13 mouse cellular contexts compared by ENCODE assay signal in genomic region chr5:77092531-77092930, GRCm38 (mm10). TPM values are rescaled to one million over a fixed set of nuclear protein-coding genes. Genes with fewer than 3 reads are reported as not detected.
DNase-seq lines count a peak whose midpoint lies in the region; ATAC-seq and TF ChIP-seq lines count a peak whose summit lies in the region.
"Had no signal": no experiment of that assay in that cellular context is flagged by ENCODE, and none has a peak within 500 bp of the region (broad histone marks: within the 10 kb centered on the region; RNA-seq: fewer than 3 reads in every experiment).

No protein-coding gene starts in this region.

- H3K9ac ChIP-seq in hindbrain, embryonic 13.5 days = no peak overlapping the region
- H3K9ac ChIP-seq in hindbrain, embryonic 11.5 days (ENCODE audit: low read depth, low read length) = no peak overlapping the region
- peak overlapping the region; percentile 52 for H3K9ac ChIP-seq in CH12.LX (ENCODE audit: insufficient read depth, low read depth)
- no peak overlapping the region for H3K9ac ChIP-seq in hindbrain, embryonic 16.5 days (ENCODE audit: low read depth, low read length)
- peak overlapping the region; percentile 55 for H3K9ac ChIP-seq in neural tube, embryonic 13.5 days
- no peak overlapping the region for H3K9ac ChIP-seq in midbrain, embryonic 11.5 days (ENCODE audit: low read length)

- H3K9me3 ChIP-seq in hindbrain, embryonic 13.5 days = no peaks in the 10 kb centered on the region
- no peaks in the 10 kb centered on the region for H3K9me3 ChIP-seq in hindbrain, embryonic 11.5 days (ENCODE audit: control insufficient read depth, low read length)
- peaks cover 3% of the 10 kb centered on the region for H3K9me3 ChIP-seq in CH12.LX (replicated peaks; ENCODE audit: low read length)
- no peaks in the 10 kb centered on the region for H3K9me3 ChIP-seq in hindbrain, embryonic 16.5 days (ENCODE audit: control insufficient read depth, low read length)
- no peaks in the 10 kb centered on the region for H3K9me3 ChIP-seq in neural tube, embryonic 13.5 days
- no peaks in the 10 kb centered on the region for H3K9me3 ChIP-seq in midbrain, embryonic 11.5 days (ENCODE audit: control insufficient read depth, low read length)
- H3K9me3 ChIP-seq: G1E had no signal

- no peaks in the 10 kb centered on the region for H3K36me3 ChIP-seq in hindbrain, embryonic 13.5 days
- H3K36me3 ChIP-seq in hindbrain, embryonic 11.5 days (ENCODE audit: control insufficient read depth, insufficient read depth, low read length) = no peaks in the 10 kb centered on the region
- H3K36me3 ChIP-seq in CH12.LX (replicated peaks in 1 of 2; ENCODE audit: control insufficient read depth in 1 of 2, insufficient read depth in 1 of 2, low read length in 1 of 2) = peaks cover 3 to 22% of the 10 kb centered on the region in 2 experiments
- H3K36me3 ChIP-seq in hindbrain, embryonic 16.5 days (ENCODE audit: control insufficient read depth, insufficient read depth, low read length) = no peaks in the 10 kb centered on the region
- no peaks in the 10 kb centered on the region for H3K36me3 ChIP-seq in neural tube, embryonic 13.5 days
- H3K36me3 ChIP-seq in midbrain, embryonic 11.5 days (ENCODE audit: control insufficient read depth, insufficient read depth, low read length) = no peaks in the 10 kb centered on the region
- H3K36me3 ChIP-seq: G1E had no signal

- peaks cover 26% of the 10 kb centered on the region for H3K4me1 ChIP-seq in hindbrain, embryonic 13.5 days (replicated peaks)
- H3K4me1 ChIP-seq in hindbrain, embryonic 11.5 days (replicated peaks; ENCODE audit: control insufficient read depth, insufficient read depth, low read length) = peaks cover 3% of the 10 kb centered on the region; the same call in 1 of the 2 replicates
- H3K4me1 ChIP-seq in CH12.LX (ENCODE audit: control insufficient read depth in 1 of 2, insufficient read depth in 2 of 2) = peaks cover 2 to 31% of the 10 kb centered on the region in 2 experiments; a peak in 3 of 4 replicates
- peaks cover 7% of the 10 kb centered on the region for H3K4me1 ChIP-seq in hindbrain, embryonic 16.5 days (ENCODE audit: control insufficient read depth, insufficient read depth, low read depth, low read length)
- H3K4me1 ChIP-seq in neural tube, embryonic 13.5 days (replicated peaks) = peaks cover 56% of the 10 kb centered on the region
- H3K4me1 ChIP-seq in midbrain, embryonic 11.5 days (ENCODE audit: control insufficient read depth, insufficient read depth, low read length) = peaks cover 6% of the 10 kb centered on the region; the same call in 1 of the 2 replicates

- H3K27me3 ChIP-seq in hindbrain, embryonic 13.5 days = peaks cover 27% of the 10 kb centered on the region
- H3K27me3 ChIP-seq in hindbrain, embryonic 11.5 days (ENCODE audit: control insufficient read depth, insufficient read depth, low read length) = peaks cover 5% of the 10 kb centered on the region; the same call in 1 of the 2 replicates
- H3K27me3 ChIP-seq in CH12.LX (replicated peaks) = no peaks in the 10 kb centered on the region
- peaks cover 6% of the 10 kb centered on the region; the same call in 1 of the 2 replicates for H3K27me3 ChIP-seq in hindbrain, embryonic 16.5 days (replicated peaks; ENCODE audit: control insufficient read depth, insufficient read depth, low read length)
- peaks cover 20% of the 10 kb centered on the region for H3K27me3 ChIP-seq in neural tube, embryonic 13.5 days
- peaks cover 38% of the 10 kb centered on the region for H3K27me3 ChIP-seq in midbrain, embryonic 11.5 days (ENCODE audit: control insufficient read depth, insufficient read depth, low read length)

- no peak overlapping the region for H3K27ac ChIP-seq in hindbrain, embryonic 13.5 days
- H3K27ac ChIP-seq in hindbrain, embryonic 11.5 days (ENCODE audit: low read depth, low read length) = no peak overlapping the region
- no peak overlapping the region for H3K27ac ChIP-seq in CH12.LX (ENCODE audit: insufficient read depth, low read depth)
- H3K27ac ChIP-seq in hindbrain, embryonic 16.5 days (ENCODE audit: low read depth, low read length) = no peak overlapping the region
- peak overlapping the region; percentile 56; the same call in 1 of the 2 replicates for H3K27ac ChIP-seq in neural tube, embryonic 13.5 days (replicated peaks)
- no peak overlapping the region for H3K27ac ChIP-seq in midbrain, embryonic 11.5 days (ENCODE audit: low read depth, low read length)

- 76% methylated on average over 5 of the region's 5 CpGs for WGBS in hindbrain, embryonic 13.5 days
- 75% methylated on average over 5 of the region's 5 CpGs for WGBS in hindbrain, embryonic 11.5 days
- WGBS in hindbrain, embryonic 16.5 days = 78% methylated on average over 5 of the region's 5 CpGs
- WGBS in neural tube, embryonic 13.5 days = 83% methylated on average over 5 of the region's 5 CpGs
- WGBS in midbrain, embryonic 11.5 days = 86% methylated on average over 5 of the region's 5 CpGs

- peak overlapping the region; percentile 6; the same call in 1 of the 2 replicates for H3K4me3 ChIP-seq in hindbrain, embryonic 13.5 days
- H3K4me3 ChIP-seq in hindbrain, embryonic 11.5 days (ENCODE audit: low read depth, low read length) = no peak overlapping the region
- peak overlapping the region; percentile 30 to 51 (median 34) for H3K4me3 ChIP-seq in CH12.LX (replicated peaks in 1 of 3; ENCODE audit: low read depth in 2 of 3, low read length in 2 of 3, poor library complexity in 1 of 3)
- H3K4me3 ChIP-seq in hindbrain, embryonic 16.5 days (ENCODE audit: low read length) = no peak overlapping the region; the same call in 1 of the 2 replicates
- H3K4me3 ChIP-seq in neural tube, embryonic 13.5 days = peak overlapping the region; percentile 71
- no peak overlapping the region for H3K4me3 ChIP-seq in midbrain, embryonic 11.5 days (ENCODE audit: low read depth, low read length)
- H3K4me3 ChIP-seq: erythroblast, embryonic 14.5 days had no signal

- no peak for TF ChIP-seq EP300 in CH12.LX (IDR thresholded peaks at IDR 0.05; ENCODE audit: low read length)

- H3K4me2 ChIP-seq in hindbrain, embryonic 13.5 days = peak overlapping the region; percentile 35
- H3K4me2 ChIP-seq in hindbrain, embryonic 11.5 days (replicated peaks; ENCODE audit: low read depth, low read length) = no peak overlapping the region
- peak overlapping the region; percentile 69; the same call in 1 of the 2 replicates for H3K4me2 ChIP-seq in CH12.LX (ENCODE audit: insufficient read depth, low read depth, poor library complexity, severe bottlenecking)
- H3K4me2 ChIP-seq in hindbrain, embryonic 16.5 days (ENCODE audit: low read length) = peak overlapping the region; percentile 37
- peak overlapping the region; percentile 99 for H3K4me2 ChIP-seq in neural tube, embryonic 13.5 days
- H3K4me2 ChIP-seq in midbrain, embryonic 11.5 days = no peak overlapping the region
- H3K4me2 ChIP-seq: liver, embryonic 11.5 days had no signal

- no peak for ATAC-seq in hindbrain, embryonic 13.5 days (ENCODE audit: low FRiP score)
- no peak for ATAC-seq in hindbrain, embryonic 11.5 days (ENCODE audit: low FRiP score)
- ATAC-seq in hindbrain, embryonic 16.5 days = no peak
- ATAC-seq in neural tube, embryonic 13.5 days (ENCODE audit: low read depth) = no peak
- ATAC-seq in midbrain, embryonic 11.5 days (ENCODE audit: low FRiP score) = no peak

- H3K79me2 ChIP-seq in CH12.LX (replicated peaks; ENCODE audit: control insufficient read depth, extremely low read depth, insufficient read depth, poor library complexity, severe bottlenecking) = no peaks in the 10 kb centered on the region

- peak; percentile 59 for TF ChIP-seq POLR2A in CH12.LX (IDR thresholded peaks at IDR 0.05; ENCODE audit: low read depth, low read length)

- DNase-seq in hindbrain, embryonic 11.5 days (ENCODE audit: low spot score) = no peak
- peak; percentile 52 for DNase-seq in CH12.LX (ENCODE audit: extremely low read depth)
- DNase-seq in right cerebral cortex, postnatal 4 days = no peak
- no peak for DNase-seq in midbrain, embryonic 11.5 days (ENCODE audit: low spot score, missing footprints)
- no peak for DNase-seq in urinary bladder, adult 18-20 months (ENCODE audit: low spot score in 2 of 2)
- DNase-seq: adrenal gland, postnatal 14 days; cerebellum, adult 9-11 months had no signal

- dilution Hi-C loops in CH12.LX (cut with MboI; ENCODE audit: extremely low pct_ligation_motif_present, extremely low pct_unique_long_range_greater_than_20kb, low sequenced_read_pairs) = no loop called here

- in situ Hi-C loops in CH12.LX (cut with MboI; ENCODE audit: low pct_ligation_motif_present, low pct_unique_long_range_greater_than_20kb, low sequenced_read_pairs) = no loop called here

- TF ChIP-seq RAD21 in CH12.LX (IDR thresholded peaks at IDR 0.05; ENCODE audit: low read depth, low read length) = no peak

- no peak for TF ChIP-seq CTCF in CH12.LX (conservative IDR thresholded peaks at IDR 0.05 in 1 of 2, IDR thresholded peaks at IDR 0.05 in 1 of 2; ENCODE audit: low read depth in 2 of 2, low read length in 2 of 2)

TF ChIP-seq in CH12.LX, 34 proteins besides CTCF, POLR2A, EP300 and RAD21 (continues in another document):
- TF ChIP-seq HCFC1 (IDR thresholded peaks at IDR 0.05; ENCODE audit: low read depth, low read length) (peak; percentile 54), USF2 (conservative IDR thresholded peaks at IDR 0.05; ENCODE audit: low read depth, low read length) (no peak), MAX (IDR thresholded peaks at IDR 0.05; ENCODE audit: low read length) (peak; percentile 40; the same call in 1 of the 2 replicates), JUN (IDR thresholded peaks at IDR 0.05; ENCODE audit: insufficient read depth, low read depth, low read length) (no peak), E2F4 (IDR thresholded peaks at IDR 0.05; ENCODE audit: insufficient replicate concordance, low read depth, low read length) (no peak), POLR2AphosphoS2 (IDR thresholded peaks at IDR 0.05; ENCODE audit: low read depth, low read length) (no peak), USF1 (IDR thresholded peaks at IDR 0.05; ENCODE audit: low read depth, low read length) (no peak), ZMIZ1 (IDR thresholded peaks at IDR 0.05; ENCODE audit: low read depth, low read length) (no peak), TCF12 (IDR thresholded peaks at IDR 0.05; ENCODE audit: low read depth, low read length) (peak; percentile 38; the same call in 1 of the 2 replicates), CHD1 (IDR thresholded peaks at IDR 0.05; ENCODE audit: low read depth, low read length) (no peak), ELF1 (IDR thresholded peaks at IDR 0.05; ENCODE audit: low read depth, low read length) (peak; percentile 74)

RNA-seq across cellular contexts. Expression of gene Hopx, which starts 22.4 kb away (rescaled TPM):
- polyA plus RNA-seq in hindbrain, embryonic 13.5 days (2015; fragmentation: Nextera tagmentation; extraction: Ambion mirVana) = 4.4 and 6.4 TPM in 2 replicates
- 0.68 and 0.83 TPM in 2 replicates for polyA plus RNA-seq in hindbrain, embryonic 11.5 days (2014; fragmentation: Nextera tagmentation; extraction: Ambion mirVana)
- total RNA-seq in CH12.LX (2012; rRNA removed) (22.2 and 26.4 TPM in 2 replicates), CH12.LX (2014; rRNA removed) (19.6 and 20.0 TPM in 2 replicates)
- 15.1 and 17.6 TPM in 2 replicates for polyA plus RNA-seq in CH12.LX (2012; ENCODE audit: insufficient read length, low read depth)
- 4.9 and 6.7 TPM in 2 replicates for polyA plus RNA-seq in hindbrain, embryonic 16.5 days (2015; fragmentation: Nextera tagmentation; extraction: Ambion mirVana)
- 8.8 and 9.2 TPM in 2 replicates for polyA plus RNA-seq in neural tube, embryonic 13.5 days (2015; fragmentation: Nextera tagmentation; extraction: Ambion mirVana)
- 0.37 TPM in 1 of 2 replicates, not detected in the other for polyA plus RNA-seq in midbrain, embryonic 11.5 days (2014; fragmentation: Nextera tagmentation; extraction: Ambion mirVana)
- total RNA-seq: G1E had no signal
- polyA plus RNA-seq: G1E had no signal

Comparison
In these comparisons a context has a peak if more than half of its experiments do, and no peak if none do; other contexts are left out.
1. H3K4me2 ChIP-seq: peak in hindbrain, embryonic 13.5 days (single experiment), CH12.LX (single experiment), hindbrain, embryonic 16.5 days (single experiment) and neural tube, embryonic 13.5 days (single experiment); none in hindbrain, embryonic 11.5 days (single experiment) and midbrain, embryonic 11.5 days (single experiment).
2. H3K4me3 ChIP-seq: peak in hindbrain, embryonic 13.5 days (single experiment), CH12.LX (3 of 3) and neural tube, embryonic 13.5 days (single experiment); none in hindbrain, embryonic 11.5 days (single experiment), hindbrain, embryonic 16.5 days (single experiment) and midbrain, embryonic 11.5 days (single experiment).
3. H3K9ac ChIP-seq: peak in CH12.LX (single experiment) and neural tube, embryonic 13.5 days (single experiment); none in hindbrain, embryonic 13.5 days (single experiment), hindbrain, embryonic 11.5 days (single experiment), hindbrain, embryonic 16.5 days (single experiment) and midbrain, embryonic 11.5 days (single experiment).